Mouse (Mus musculus) liver, adult 2 months (tissue): Measurements from ENCODE around the gene Gga2. TPM values are rescaled to one million over a fixed set of nuclear protein-coding genes. Genes with fewer than 3 reads are reported as not detected.

ENCODE experiments used
- DNase-seq: peaks from one replicate; pipeline ENCODE4 v3.0.0-alpha.2; 2011; ENCODE audit warnings: low read depth, low spot score; ENCODE audit errors: extremely low read depth
- H3K27ac ChIP-seq: fragments of 200-500 bp; replicated peaks from 2 replicates; pipeline ENCODE4 v1.5.1; 2012; ENCODE audit warnings: low read depth, mild to moderate bottlenecking, control low read depth, inconsistent platforms, low read length; ENCODE audit not compliant: insufficient read depth
- H3K27me3 ChIP-seq: fragments of 200-500 bp; 2 replicates; pipeline ENCODE4 v1.6.1; 2012; ENCODE audit warnings: mild to moderate bottlenecking, moderate library complexity, low read length, inconsistent platforms; ENCODE audit not compliant: control insufficient read depth, insufficient read depth
- H3K36me3 ChIP-seq: fragments of 200-500 bp; 2 replicates; pipeline ENCODE4 v1.6.1; 2012; ENCODE audit warnings: low read length, inconsistent platforms; ENCODE audit not compliant: control insufficient read depth, insufficient read depth
- H3K4me1 ChIP-seq: fragments of 200-500 bp; 2 replicates; pipeline ENCODE4 v1.6.1; 2011; ENCODE audit warnings: low read length; ENCODE audit not compliant: control insufficient read depth, insufficient read depth
- H3K4me3 ChIP-seq: fragments of 200-500 bp; 2 replicates; pipeline ENCODE4 v1.5.1; 2011; ENCODE audit warnings: low read depth, mild to moderate bottlenecking, control low read depth, low read length, moderate library complexity; ENCODE audit not compliant: insufficient read depth
- H3K79me2 ChIP-seq: fragments of 200-500 bp; 2 replicates; pipeline ENCODE4 v1.6.1; 2012; ENCODE audit warnings: inconsistent platforms, mild to moderate bottlenecking, low read length, moderate library complexity; ENCODE audit not compliant: control insufficient read depth, insufficient read depth
- H3K9ac ChIP-seq: fragments of 200-500 bp; 2 replicates; pipeline ENCODE4 v1.6.1; 2012; ENCODE audit warnings: low read depth, mild to moderate bottlenecking, control low read depth, inconsistent platforms, low read length
- CTCF ChIP-seq: fragments of 200-500 bp; IDR thresholded peaks from 2 replicates; pipeline ENCODE4 v1.5.1; 2011; ENCODE audit warnings: low read depth, low read length, control low read depth
- POLR2A ChIP-seq: fragments of 200-500 bp; IDR thresholded peaks from 2 replicates; pipeline ENCODE4 v1.6.1; 2011; ENCODE audit warnings: low read length, control low read depth; ENCODE audit not compliant: insufficient read depth; ENCODE audit errors: extremely low read depth
- WGBS: fragments of 180-500 bp; shearing (Covaris S2); methylation state at CpG from one replicate; pipeline ENCODE4 v1.1.7; 2018; 5-methylcytosine and 5-hydroxymethylcytosine counted together
- polyA plus RNA-seq: library from polyadenylated mRNA; depleted of rRNA; stranded (reverse); fragments of >200 nt; gene quantifications from 2 replicates; pipeline ENCODE4 v1.2.3, GENCODE M21; 2012
- total RNA-seq: library from RNA; depleted of rRNA; stranded (reverse); fragments of >200 nt; gene quantifications from 2 replicates; pipeline ENCODE4 v1.2.3, GENCODE M21; 2014

Gene Gga2
- total and polyA plus RNA-seq, 2 experiments, result 7.7 to 13.5 TPM

DNA sequence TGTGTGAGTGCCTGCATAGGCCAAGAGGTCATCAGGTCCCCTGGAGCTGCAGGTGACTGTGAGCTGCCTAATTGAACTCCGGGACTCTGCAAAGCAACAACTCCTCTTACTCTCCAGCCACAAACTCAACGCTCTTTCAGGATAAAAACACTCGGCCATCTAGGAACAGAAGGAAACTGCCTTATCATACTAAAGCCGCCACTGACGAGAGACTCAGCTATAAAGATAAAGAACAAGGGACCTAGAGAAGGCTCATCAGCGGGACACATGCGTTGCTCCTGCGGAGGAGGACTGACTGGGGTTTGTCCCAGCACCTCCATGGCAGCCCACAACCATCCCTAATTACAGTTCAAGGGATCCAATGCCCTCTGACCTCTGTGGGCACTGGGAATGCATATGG lies 52.8 kb downstream of the Gga2 start:
- no peak overlapping the region for H3K27ac ChIP-seq
- H3K36me3 ChIP-seq, result peaks cover 31% of the 10 kb centered on the region
- H3K9ac ChIP-seq, result no peak overlapping the region
- no peaks in the 10 kb centered on the region for H3K4me1 ChIP-seq
- TF ChIP-seq CTCF (no peak), POLR2A (no peak)
- H3K27me3 ChIP-seq, result no peaks in the 10 kb centered on the region
- H3K4me3 ChIP-seq, result no peak overlapping the region
- H3K79me2 ChIP-seq, result no peaks in the 10 kb centered on the region; the same call in 1 of the 2 replicates
- DNase-seq, result no peak
- 79% methylated on average over 8 of the region's 8 CpGs for WGBS

DNA sequence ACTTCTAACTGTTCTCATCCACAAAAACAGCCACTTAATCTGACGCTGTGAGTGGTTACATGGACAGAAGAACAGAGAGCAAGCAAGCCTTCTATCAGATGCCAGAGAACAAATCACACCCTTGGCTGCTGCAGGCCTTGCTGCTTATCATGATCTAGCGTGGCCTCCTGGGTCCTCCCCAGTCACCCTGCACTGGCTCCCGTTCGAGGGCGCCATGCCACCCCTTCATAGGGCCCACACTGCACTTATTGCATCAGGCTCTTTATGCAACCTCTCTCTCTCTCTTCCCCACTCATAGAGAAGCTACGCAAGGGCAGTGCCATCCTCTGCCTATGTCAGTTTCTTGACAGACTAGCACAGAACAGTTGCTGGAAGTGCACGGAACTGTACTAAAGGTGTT lies 54.9 kb downstream of the Gga2 start:
- peaks cover 29% of the 10 kb centered on the region for H3K36me3 ChIP-seq
- no peaks in the 10 kb centered on the region for H3K4me1 ChIP-seq
- no peak overlapping the region for H3K4me3 ChIP-seq
- TF ChIP-seq POLR2A, result no peak
- no peak for TF ChIP-seq CTCF
- no peak overlapping the region for H3K27ac ChIP-seq
- 86% methylated on average over 7 of the region's 7 CpGs for WGBS
- no peak for DNase-seq
- no peaks in the 10 kb centered on the region for H3K27me3 ChIP-seq
- H3K9ac ChIP-seq, result no peak overlapping the region
- no peaks in the 10 kb centered on the region for H3K79me2 ChIP-seq

DNA sequence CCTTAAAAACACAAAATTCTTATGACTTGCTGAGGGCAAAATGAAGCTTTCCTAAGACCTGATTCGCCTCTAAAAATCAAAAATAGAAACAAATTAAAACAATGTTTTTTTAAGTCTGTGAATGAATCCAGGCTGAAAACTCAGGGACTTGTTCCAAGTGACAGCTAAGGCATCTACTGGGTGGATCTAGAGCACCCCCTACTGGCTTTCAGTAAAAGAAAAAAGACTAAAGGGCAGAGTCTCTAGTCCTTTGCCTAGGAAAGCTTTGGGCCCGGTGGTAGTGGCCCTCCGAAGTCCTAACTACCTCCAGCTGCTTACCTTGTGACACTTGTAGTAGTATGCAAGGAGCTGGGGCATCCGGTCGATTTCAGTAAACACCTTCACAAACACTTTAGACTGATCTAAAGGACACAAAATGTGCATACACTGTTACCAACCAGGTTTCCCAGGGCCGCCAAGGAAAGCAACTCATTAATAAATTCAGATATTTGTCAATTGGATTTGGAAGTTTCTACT lies 57.1 kb downstream of the Gga2 start:
- WGBS, result 78% methylated on average over 6 of the region's 6 CpGs
- Histone ChIP-seq H3K4me1 (no peaks in the 10 kb centered on the region), H3K27me3 (no peaks in the 10 kb centered on the region), H3K4me3 (no peak overlapping the region), H3K9ac (no peak overlapping the region), H3K79me2 (no peaks in the 10 kb centered on the region), H3K27ac (no peak overlapping the region), H3K36me3 (peaks cover 19% of the 10 kb centered on the region; the same call in 1 of the 2 replicates)
- TF ChIP-seq CTCF (0 out of 2 replicates have a peak, but pooled peaks have one; percentile 15), POLR2A (no peak)
- DNase-seq, result peak; percentile 37

GRCm38 (mm10) chr7:121962571-121962959 lies 58.5 kb downstream of the Gga2 start:
- no peak overlapping the region for H3K4me3 ChIP-seq
- H3K36me3 ChIP-seq, result peaks cover 14% of the 10 kb centered on the region
- no peaks in the 10 kb centered on the region for H3K79me2 ChIP-seq
- H3K27ac ChIP-seq, result no peak overlapping the region
- DNase-seq, result no peak
- no peaks in the 10 kb centered on the region for H3K27me3 ChIP-seq
- no peaks in the 10 kb centered on the region for H3K4me1 ChIP-seq
- H3K9ac ChIP-seq, result no peak overlapping the region
- WGBS, result 76% methylated on average over 3 of the region's 3 CpGs
- TF ChIP-seq CTCF, result no peak
- no peak for TF ChIP-seq POLR2A

DNA sequence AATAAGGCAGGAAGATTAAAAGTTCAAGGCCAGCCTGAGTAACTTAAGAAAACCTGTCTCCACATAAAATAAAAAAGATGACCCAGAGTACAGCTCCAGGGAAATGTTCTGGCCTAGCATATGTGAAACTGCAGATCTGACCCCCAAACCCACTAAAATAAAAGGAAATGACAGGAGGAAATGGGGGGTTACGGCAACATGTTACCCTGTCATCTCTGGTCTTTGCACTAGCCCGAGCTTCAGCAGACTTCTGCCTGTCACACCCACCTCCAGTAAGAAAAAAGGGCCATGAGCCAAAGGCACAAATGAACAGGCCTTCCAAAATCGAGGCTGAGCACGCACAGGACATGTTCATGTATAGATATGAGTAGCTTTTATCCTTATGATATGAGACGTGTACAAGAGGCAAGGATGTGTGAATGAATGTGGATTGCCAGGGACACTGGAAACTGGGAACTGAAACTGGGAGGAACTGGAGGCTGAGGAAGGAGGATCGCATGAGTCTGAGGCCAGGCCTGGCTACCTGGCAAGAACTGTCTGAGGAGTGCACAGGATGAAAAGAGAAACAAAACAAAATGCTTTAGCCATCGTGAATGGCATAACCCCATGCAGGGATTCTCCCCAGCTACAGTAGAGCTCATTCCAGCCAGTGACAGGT lies 59.0 kb downstream of the Gga2 start:
- no peak overlapping the region for H3K4me3 ChIP-seq
- no peak for TF ChIP-seq POLR2A
- TF ChIP-seq CTCF, result no peak
- H3K9ac ChIP-seq, result no peak overlapping the region
- WGBS, result 78% methylated on average over 7 of the region's 7 CpGs
- H3K27ac ChIP-seq, result no peak overlapping the region
- no peak for DNase-seq
- H3K4me1 ChIP-seq, result no peaks in the 10 kb centered on the region
- no peaks in the 10 kb centered on the region for H3K79me2 ChIP-seq
- peaks cover 14% of the 10 kb centered on the region for H3K36me3 ChIP-seq
- H3K27me3 ChIP-seq, result no peaks in the 10 kb centered on the region

- Histone ChIP-seq H3K27ac (no peak overlapping the region), H3K79me2 (no peaks in the 10 kb centered on the region), H3K27me3 (no peaks in the 10 kb centered on the region), H3K4me1 (no peaks in the 10 kb centered on the region), H3K9ac (no peak overlapping the region), H3K4me3 (no peak overlapping the region), H3K36me3 (peaks cover 30% of the 10 kb centered on the region)
- TF ChIP-seq CTCF (no peak), POLR2A (no peak)
- no peak for DNase-seq
- WGBS, result 91% methylated on average over 12 of the region's 12 CpGs
Measured at GRCm38 (mm10) chr7:121955802-121956201, 65.2 kb downstream of the Gga2 start.
